Mouse (Mus musculus) embryonic fibroblast, embryonic 13.5 days (primary cell): ENCODE results near the gene AC129217.1.

Source experiments
- CTCF ChIP-seq: IDR thresholded peaks from 2 replicates; pipeline ENCODE4 v1.5.1; 2011; ENCODE audit warnings: mild to moderate bottlenecking, control low read depth, low read length, moderate library complexity, borderline replicate concordance; ENCODE audit not compliant: insufficient read depth
- POLR2A ChIP-seq: IDR thresholded peaks from 2 replicates; pipeline ENCODE4 v1.6.1; 2011; ENCODE audit warnings: low read depth, mild to moderate bottlenecking, control low read depth, low read length, moderate library complexity

DNA sequence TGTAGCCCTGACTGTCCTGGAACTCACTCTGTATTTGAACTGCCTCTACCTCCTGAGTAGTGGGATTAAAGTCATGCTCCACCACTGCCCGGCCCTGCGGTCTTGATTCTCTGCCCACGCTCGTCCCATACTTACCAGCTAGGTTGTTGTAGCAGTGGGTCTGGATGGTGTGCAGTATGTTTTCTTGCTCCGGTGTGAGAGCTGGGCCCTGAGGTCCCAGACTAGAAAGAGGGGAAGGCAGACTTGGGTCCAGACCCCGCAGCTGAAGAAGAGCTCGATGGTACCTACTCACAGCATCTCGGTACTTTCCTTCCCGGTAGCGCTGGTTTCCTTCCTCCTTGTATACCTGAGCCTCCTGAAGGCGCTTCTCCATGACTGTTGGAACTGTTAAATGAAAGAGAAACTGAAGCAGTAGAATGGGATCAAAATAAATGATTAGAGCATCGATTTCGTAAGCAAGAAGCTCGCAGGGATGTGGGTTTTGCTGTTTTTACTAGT is 11.2 kb upstream of the AC129217.1 start:
- TF ChIP-seq CTCF (no peak), POLR2A (no peak; the same call in 1 of the 2 replicates)
